Mouse (Mus musculus) heart, adult 2 months (tissue): Measurements from ENCODE around the gene Cpne4.

Source experiments
- CTCF ChIP-seq: fragments of 200-600 bp; IDR thresholded peaks from 2 replicates; pipeline ENCODE4 v1.8.1; 2022; ENCODE audit warnings: antibody characterized with exemption, mild to moderate bottlenecking, moderate library complexity
- EP300 ChIP-seq: fragments of 200-500 bp; IDR thresholded peaks from 2 replicates; pipeline ENCODE4 v1.6.1; 2011; ENCODE audit warnings: low read depth, low read length, control low read depth; ENCODE audit not compliant: insufficient read depth
- POLR2A ChIP-seq: fragments of 200-500 bp; IDR thresholded peaks from 2 replicates; pipeline ENCODE4 v1.6.1; 2011; ENCODE audit warnings: mild to moderate bottlenecking, low read depth, low read length, control low read depth; ENCODE audit not compliant: insufficient read depth

- TF ChIP-seq CTCF (no peak), POLR2A (no peak), EP300 (no peak)
These were observed 365.6 kb downstream of the Cpne4 start for GRCm38 (mm10) chr9:104912686-104913085.
